ENCODE assay signal across 8 mouse cellular contexts in genomic region chr3:158559131-158559658, GRCm38 (mm10). TPM values are rescaled to one million over a fixed set of nuclear protein-coding genes. Genes with fewer than 3 reads are reported as not detected.
DNase-seq lines count a peak whose midpoint lies in the region; ATAC-seq and TF ChIP-seq lines count a peak whose summit lies in the region.

No protein-coding gene starts in this region.

- no peak for DNase-seq in heart, adult 9 months (ENCODE audit: low spot score in 2 of 2)
- peak; percentile 5 for DNase-seq in hindbrain, embryonic 11.5 days (ENCODE audit: low spot score)
- no peak for DNase-seq in frontal cortex, postnatal 36 days (ENCODE audit: low spot score in 2 of 2)
- DNase-seq in left cerebral cortex, adult 11 months (ENCODE audit: low spot score) = no peak
- DNase-seq in frontal cortex, adult 2 months (ENCODE audit: extremely low spot score in 1 of 2, low spot score in 1 of 2) = no peak

- peaks cover 11% of the 10 kb centered on the region for H3K4me1 ChIP-seq in heart, embryonic 16.5 days (ENCODE audit: control insufficient read depth, insufficient read depth, low read length)
- H3K4me1 ChIP-seq in cortical plate, adult 2 months (ENCODE audit: control insufficient read depth, insufficient read depth, low read length) = no peaks in the 10 kb centered on the region; the same call in 1 of the 2 replicates
- H3K4me1 ChIP-seq in hindbrain, embryonic 11.5 days (replicated peaks; ENCODE audit: control insufficient read depth, insufficient read depth, low read length) = no peaks in the 10 kb centered on the region; the same call in 1 of the 2 replicates
- H3K4me1 ChIP-seq in midbrain, embryonic 16.5 days (ENCODE audit: control insufficient read depth, insufficient read depth, low read length) = peaks cover 18% of the 10 kb centered on the region

- H3K36me3 ChIP-seq in heart, embryonic 16.5 days (ENCODE audit: control insufficient read depth, insufficient read depth) = no peaks in the 10 kb centered on the region
- H3K36me3 ChIP-seq in hindbrain, embryonic 11.5 days (ENCODE audit: control insufficient read depth, insufficient read depth, low read length) = no peaks in the 10 kb centered on the region
- no peaks in the 10 kb centered on the region for H3K36me3 ChIP-seq in midbrain, embryonic 16.5 days (ENCODE audit: control insufficient read depth, insufficient read depth, low read length)

- no peaks in the 10 kb centered on the region for H3K9me3 ChIP-seq in heart, embryonic 16.5 days (replicated peaks; ENCODE audit: control insufficient read depth, low read length)
- no peaks in the 10 kb centered on the region for H3K9me3 ChIP-seq in hindbrain, embryonic 11.5 days (ENCODE audit: control insufficient read depth, low read length)
- no peaks in the 10 kb centered on the region for H3K9me3 ChIP-seq in midbrain, embryonic 16.5 days (replicated peaks; ENCODE audit: control insufficient read depth, low read length, poor library complexity, severe bottlenecking)

- no peak for TF ChIP-seq CTCF in cortical plate, adult 2 months (IDR thresholded peaks at IDR 0.05; ENCODE audit: extremely low read depth, insufficient read depth, low read length)

- no peak for ATAC-seq in heart, embryonic 16.5 days (replicated peaks; ENCODE audit: extremely low read depth, insufficient read depth, low FRiP score)
- no peak for ATAC-seq in hindbrain, embryonic 11.5 days (ENCODE audit: low FRiP score)
- ATAC-seq in midbrain, embryonic 16.5 days = no peak; the same call in 1 of the 2 replicates

- no peak overlapping the region for H3K27ac ChIP-seq in heart, embryonic 16.5 days (ENCODE audit: low read length)
- no peak overlapping the region for H3K27ac ChIP-seq in cortical plate, adult 2 months (ENCODE audit: insufficient read depth, low read length)
- no peak overlapping the region for H3K27ac ChIP-seq in hindbrain, embryonic 11.5 days (ENCODE audit: low read depth, low read length)
- peak overlapping the region; percentile 98 for H3K27ac ChIP-seq in midbrain, embryonic 16.5 days (ENCODE audit: low read length)

- H3K4me3 ChIP-seq in heart, embryonic 16.5 days (ENCODE audit: low read length) = peak overlapping the region; percentile 6
- peak overlapping the region; percentile 98 for H3K4me3 ChIP-seq in cortical plate, adult 2 months (ENCODE audit: insufficient read depth, low read length)
- H3K4me3 ChIP-seq in hindbrain, embryonic 11.5 days (ENCODE audit: low read depth, low read length) = peak overlapping the region; percentile 71
- H3K4me3 ChIP-seq in midbrain, embryonic 16.5 days (ENCODE audit: low read depth, low read length) = peak overlapping the region; percentile 91

- 12% methylated on average over 5 of the region's 5 CpGs for WGBS in heart, embryonic 16.5 days
- WGBS in hindbrain, embryonic 11.5 days = 17% methylated on average over 5 of the region's 5 CpGs
- WGBS in midbrain, embryonic 16.5 days = 20% methylated on average over 5 of the region's 5 CpGs

- H3K4me2 ChIP-seq in heart, embryonic 16.5 days (ENCODE audit: low read depth, low read length) = peak overlapping the region; percentile 44
- H3K4me2 ChIP-seq in hindbrain, embryonic 11.5 days (replicated peaks; ENCODE audit: low read depth, low read length) = peak overlapping the region; percentile 33
- peak overlapping the region; percentile 58 for H3K4me2 ChIP-seq in midbrain, embryonic 16.5 days (ENCODE audit: low read length)

- H3K27me3 ChIP-seq in heart, embryonic 16.5 days (ENCODE audit: control insufficient read depth, insufficient read depth, low read length) = peaks cover 29% of the 10 kb centered on the region
- H3K27me3 ChIP-seq in hindbrain, embryonic 11.5 days (ENCODE audit: control insufficient read depth, insufficient read depth, low read length) = peaks cover 17% of the 10 kb centered on the region; the same call in 1 of the 2 replicates
- H3K27me3 ChIP-seq in midbrain, embryonic 16.5 days (ENCODE audit: control insufficient read depth, insufficient read depth, low read depth, low read length) = no peaks in the 10 kb centered on the region

- no peak for TF ChIP-seq POLR2A in cortical plate, adult 2 months (IDR thresholded peaks at IDR 0.05; ENCODE audit: extremely low read depth, insufficient read depth, low read length)

- H3K9ac ChIP-seq in heart, embryonic 16.5 days (ENCODE audit: low read length) = no peak overlapping the region
- no peak overlapping the region for H3K9ac ChIP-seq in hindbrain, embryonic 11.5 days (ENCODE audit: low read depth, low read length)
- peak overlapping the region; percentile 97 for H3K9ac ChIP-seq in midbrain, embryonic 16.5 days (ENCODE audit: low read depth, low read length)

RNA-seq across cellular contexts. Expression of gene Lrrc7, which starts 2.8 kb away (rescaled TPM):
- 0.11 and 0.14 TPM in 2 replicates for polyA plus RNA-seq in heart, embryonic 16.5 days (2015; fragmentation: Nextera tagmentation; extraction: Ambion mirVana)
- polyA plus RNA-seq in cortical plate, adult 2 months (2012; rRNA removed) = 17.7 and 19.1 TPM in 2 replicates
- polyA plus RNA-seq in hindbrain, embryonic 11.5 days (2014; fragmentation: Nextera tagmentation; extraction: Ambion mirVana) = 1.4 and 1.5 TPM in 2 replicates
- 11.2 and 11.9 TPM in 2 replicates for polyA plus RNA-seq in midbrain, embryonic 16.5 days (2015; fragmentation: Nextera tagmentation; extraction: Ambion mirVana)
- polyA plus RNA-seq in frontal cortex, adult 2 months (2012; rRNA removed) = 19.6 and 19.9 TPM in 2 replicates

Comparison
In these comparisons a context has a peak if more than half of its experiments do, and no peak if none do; other contexts are left out.
1. H3K4me3 ChIP-seq: peak in every context shown above with its lines; median percentile 98 in cortical plate, adult 2 months; 91 in midbrain, embryonic 16.5 days; 71 in hindbrain, embryonic 11.5 days; 6 in heart, embryonic 16.5 days.